Mouse (Mus musculus) thymus, postnatal 0 days (tissue): ENCODE results near the gene Sema4b. TPM values are rescaled to one million over a fixed set of nuclear protein-coding genes. Genes with fewer than 3 reads are reported as not detected.

Experiments used
- DNase-seq: peaks from one replicate; pipeline ENCODE4 v3.0.0-alpha.2; 2015; ENCODE audit warnings: low spot score
- polyA plus RNA-seq: library from polyadenylated mRNA; unstranded; fragments of >200 nt; fragmentation: Nextera tagmentation; extraction: Ambion mirVana; gene quantifications from 2 replicates; pipeline ENCODE4 v1.2.1, GENCODE M21; 2015

Sema4b gene
- polyA plus RNA-seq, 1 experiment from 2014 or later, result 20.9 TPM

DNA sequence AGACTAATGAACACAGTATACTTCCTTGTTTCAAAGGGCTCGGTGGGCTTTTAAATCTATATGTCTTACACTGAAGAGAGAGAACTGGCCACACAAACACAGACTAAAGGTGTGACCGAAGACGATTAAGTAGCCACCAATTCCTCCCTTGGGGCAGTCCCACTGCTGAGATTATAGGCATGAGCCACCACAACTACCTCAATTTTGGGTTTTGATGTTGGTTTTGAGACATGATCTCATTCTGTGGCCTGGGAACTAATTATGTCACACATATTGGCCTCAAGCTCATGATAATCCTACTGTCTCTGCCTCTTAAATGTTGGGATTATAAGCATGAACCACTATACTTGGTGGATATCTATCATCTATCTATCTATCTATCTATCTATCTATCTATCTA, 9.2 kb upstream of the Sema4b start:
- no peak for DNase-seq

DNA sequence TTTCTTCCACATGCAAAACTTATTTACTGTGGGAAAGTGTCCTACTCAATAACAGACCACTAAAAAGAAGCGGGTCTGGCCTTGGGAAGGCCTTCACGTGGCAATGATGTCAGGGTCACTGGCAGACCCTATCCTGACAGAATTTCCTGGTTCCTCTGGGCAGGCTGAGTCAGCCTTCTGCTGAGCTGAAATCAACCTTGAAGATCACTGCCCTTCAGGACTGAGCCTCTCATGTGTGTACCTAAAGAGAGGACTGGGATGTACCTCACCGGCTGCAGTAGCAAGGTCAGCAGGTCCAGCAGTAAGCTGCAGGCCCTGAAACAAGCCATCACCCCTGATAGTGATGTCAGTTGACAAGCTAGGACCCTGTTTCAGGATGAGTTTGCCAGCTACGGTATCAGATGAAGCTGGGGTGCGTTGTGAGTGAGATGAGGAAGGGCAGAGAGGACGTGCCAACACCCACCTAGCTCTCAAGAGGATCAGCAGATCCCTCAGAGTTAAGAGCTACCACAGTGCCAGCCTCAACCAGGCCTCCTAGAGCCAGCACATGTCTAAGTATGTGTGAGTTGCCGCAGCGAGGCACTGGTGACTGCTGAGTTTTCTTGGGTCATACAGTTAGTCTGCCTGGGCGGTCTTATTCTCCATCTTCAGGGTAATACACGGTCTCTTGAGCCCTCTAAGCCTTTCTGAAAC, 8.5 kb upstream of the Sema4b start:
- DNase-seq, result no peak

DNA sequence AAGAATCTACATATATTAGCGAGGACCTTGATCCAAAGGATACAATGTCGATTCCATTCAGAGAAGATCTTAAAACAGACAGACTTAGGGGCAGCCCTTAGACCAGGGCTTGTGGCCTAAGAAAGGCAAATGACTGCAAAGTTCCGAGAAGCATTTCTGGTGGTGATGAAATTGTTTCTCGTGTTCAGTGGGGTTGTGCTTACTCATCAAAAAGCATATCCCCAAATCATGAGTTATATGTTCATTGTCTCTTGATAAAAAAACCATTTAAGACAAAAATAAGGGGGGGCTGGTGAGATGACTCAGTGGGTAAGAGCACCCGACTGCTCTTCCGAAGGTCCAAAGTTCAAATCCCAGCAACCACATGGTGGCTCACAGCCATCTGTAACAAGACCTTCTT, 7.3 kb upstream of the Sema4b start:
- DNase-seq, result no peak

GRCm38 (mm10) chr7:80179790-80180189, 6.9 kb upstream of the Sema4b start:
- no peak for DNase-seq

GRCm38 (mm10) chr7:80180202-80180601, 6.4 kb upstream of the Sema4b start:
- no peak for DNase-seq

- DNase-seq, result no peak
These were observed 5.6 kb upstream of the Sema4b start for GRCm38 (mm10) chr7:80181078-80181477.

DNA sequence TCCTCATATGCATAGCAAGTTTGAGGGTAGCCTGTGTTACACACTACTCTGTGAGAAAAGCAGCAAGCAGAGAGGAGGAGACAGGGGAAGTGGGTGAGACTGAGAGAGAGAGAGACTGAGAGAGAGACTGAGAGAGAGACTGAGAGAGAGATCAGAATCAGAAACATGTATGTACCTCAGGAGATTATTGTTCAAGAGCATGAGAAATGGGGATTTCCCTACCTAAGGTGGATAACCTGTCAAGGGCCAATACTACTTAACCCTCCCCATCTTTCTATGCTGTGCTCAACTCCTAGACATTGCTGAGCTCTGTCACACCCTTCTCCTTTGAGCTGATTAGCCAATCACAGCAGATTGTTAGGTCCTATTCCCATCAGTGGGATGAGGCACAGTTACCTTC, 4.5 kb upstream of the Sema4b start:
- DNase-seq, result no peak

- DNase-seq, result no peak
These were observed 3.2 kb upstream of the Sema4b start for GRCm38 (mm10) chr7:80183466-80183865.

DNA sequence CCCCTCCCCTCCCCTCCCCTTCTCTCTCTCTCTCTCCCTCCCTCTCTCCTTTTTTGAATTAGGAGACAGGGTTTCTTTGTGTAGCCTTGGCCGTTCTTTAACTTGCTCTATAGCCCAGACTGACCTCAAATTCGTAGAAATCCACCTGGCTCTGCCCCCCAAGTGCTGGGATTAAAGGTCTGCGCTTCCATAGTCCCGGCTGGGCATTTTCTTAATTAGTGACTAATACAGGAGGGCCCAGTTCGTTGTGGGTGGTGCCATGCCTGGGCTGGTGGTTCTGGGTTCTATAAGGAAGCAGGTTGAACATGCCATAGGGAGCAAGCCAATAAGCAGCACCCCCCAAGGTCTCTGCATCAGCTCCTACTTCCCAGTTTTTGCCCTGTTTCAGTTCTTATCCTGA, 2.7 kb upstream of the Sema4b start:
- DNase-seq, result no peak

DNA sequence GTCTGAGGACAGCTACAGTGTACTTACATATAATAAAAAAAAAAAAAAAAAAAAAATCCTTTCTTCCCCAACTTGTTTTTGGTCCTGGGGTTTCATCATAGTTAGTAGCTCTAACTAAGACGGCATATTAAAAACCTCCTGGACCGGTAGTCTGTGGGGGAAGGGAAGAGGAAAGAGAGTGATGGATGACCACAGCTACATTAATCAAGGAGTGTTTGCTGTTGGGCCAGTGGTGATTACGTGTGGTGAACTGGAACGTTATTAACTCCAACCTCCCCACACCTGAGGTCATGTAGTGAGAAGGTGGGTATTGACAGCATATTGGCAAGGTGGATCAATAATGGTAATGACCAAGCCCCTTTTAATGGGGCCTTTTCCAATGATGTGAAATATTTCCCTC, 2.1 kb upstream of the Sema4b start:
- DNase-seq, result no peak

DNA sequence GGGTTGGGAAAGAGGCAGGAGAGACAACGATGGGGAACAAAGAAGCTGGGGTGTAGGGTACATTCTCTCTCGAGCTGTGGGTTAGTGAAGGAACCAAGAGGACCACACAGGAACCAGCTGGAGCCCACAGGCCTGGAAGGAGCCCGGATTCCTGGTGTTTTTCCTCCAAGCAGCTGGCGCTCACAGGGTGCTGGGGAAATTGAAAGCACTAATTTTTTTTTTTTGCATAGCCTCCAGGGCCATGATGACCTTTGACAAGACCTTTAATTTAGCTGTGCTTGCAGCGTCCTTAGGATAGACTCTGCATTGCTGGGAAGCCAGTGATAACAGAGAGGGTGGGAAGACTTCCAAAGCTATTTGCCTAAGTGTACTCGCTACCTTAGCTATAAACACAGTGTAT, 1.7 kb upstream of the Sema4b start:
- no peak for DNase-seq

- no peak for DNase-seq
These were observed 620 bp upstream of the Sema4b start for GRCm38 (mm10) chr7:80186021-80186420.

- DNase-seq, result no peak
These were observed 860 bp downstream of the Sema4b start for GRCm38 (mm10) chr7:80187501-80187900.

GRCm38 (mm10) chr7:80188579-80189125, 2.0 kb downstream of the Sema4b start:
- DNase-seq, result no peak

DNA sequence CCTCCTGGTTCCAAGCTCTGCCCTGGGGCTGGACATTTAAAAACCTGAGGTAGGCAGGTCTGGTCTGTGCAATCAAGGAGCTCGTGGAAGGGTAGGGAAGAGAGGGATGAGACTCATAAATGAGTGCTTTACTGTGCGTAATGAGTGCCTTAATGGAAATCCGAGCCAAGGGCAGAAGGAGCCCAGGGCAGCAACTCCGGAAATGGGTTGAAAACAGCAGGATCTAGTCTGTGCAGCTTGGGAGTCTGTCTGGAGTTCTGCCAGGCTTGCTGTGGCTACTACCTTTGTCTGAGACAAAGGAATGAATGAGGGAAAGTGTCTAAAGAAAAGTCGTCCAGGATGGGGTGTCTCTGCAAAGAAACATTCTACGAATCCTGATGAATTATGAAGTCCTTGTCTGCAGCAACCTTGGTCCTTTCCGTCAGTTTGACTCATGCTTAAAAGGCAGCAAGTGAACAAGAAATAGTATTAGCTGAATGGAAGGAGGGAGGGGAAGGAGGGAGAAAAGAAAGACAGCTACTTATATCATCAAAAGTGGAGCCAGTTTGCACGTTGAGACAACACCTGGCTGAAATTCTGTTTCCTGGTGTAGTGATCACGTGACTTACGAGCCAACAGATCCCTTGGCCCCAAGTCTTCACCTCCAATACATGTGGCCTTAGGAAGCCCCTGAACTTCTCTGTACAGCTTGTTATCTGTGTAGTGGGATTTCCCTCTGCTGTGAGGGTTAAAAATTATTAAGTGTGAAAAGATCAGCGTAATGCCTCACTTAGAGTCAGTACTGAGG, 2.7 kb downstream of the Sema4b start:
- peak; percentile 39 for DNase-seq

DNA sequence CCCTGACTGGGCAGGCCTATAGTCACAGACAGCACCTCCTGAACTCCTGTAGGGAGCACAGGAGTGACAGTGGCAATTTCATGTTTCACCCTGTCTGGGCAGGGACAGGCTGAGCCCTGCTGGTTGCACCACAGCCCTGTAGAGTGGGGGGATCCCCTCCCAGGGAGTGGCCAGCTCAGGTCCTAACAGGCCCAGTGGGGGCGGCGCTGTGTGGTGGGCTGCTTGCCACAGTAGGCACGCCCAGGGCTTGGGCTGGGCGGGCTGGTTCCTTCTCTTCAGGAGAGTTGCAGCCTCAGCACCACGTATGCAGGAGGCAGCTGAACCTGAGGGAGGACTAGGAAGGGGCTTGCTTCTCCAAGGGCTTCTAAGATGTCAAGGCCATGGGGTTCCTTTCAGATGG, 4.8 kb downstream of the Sema4b start:
- peak; percentile 48 for DNase-seq

DNA sequence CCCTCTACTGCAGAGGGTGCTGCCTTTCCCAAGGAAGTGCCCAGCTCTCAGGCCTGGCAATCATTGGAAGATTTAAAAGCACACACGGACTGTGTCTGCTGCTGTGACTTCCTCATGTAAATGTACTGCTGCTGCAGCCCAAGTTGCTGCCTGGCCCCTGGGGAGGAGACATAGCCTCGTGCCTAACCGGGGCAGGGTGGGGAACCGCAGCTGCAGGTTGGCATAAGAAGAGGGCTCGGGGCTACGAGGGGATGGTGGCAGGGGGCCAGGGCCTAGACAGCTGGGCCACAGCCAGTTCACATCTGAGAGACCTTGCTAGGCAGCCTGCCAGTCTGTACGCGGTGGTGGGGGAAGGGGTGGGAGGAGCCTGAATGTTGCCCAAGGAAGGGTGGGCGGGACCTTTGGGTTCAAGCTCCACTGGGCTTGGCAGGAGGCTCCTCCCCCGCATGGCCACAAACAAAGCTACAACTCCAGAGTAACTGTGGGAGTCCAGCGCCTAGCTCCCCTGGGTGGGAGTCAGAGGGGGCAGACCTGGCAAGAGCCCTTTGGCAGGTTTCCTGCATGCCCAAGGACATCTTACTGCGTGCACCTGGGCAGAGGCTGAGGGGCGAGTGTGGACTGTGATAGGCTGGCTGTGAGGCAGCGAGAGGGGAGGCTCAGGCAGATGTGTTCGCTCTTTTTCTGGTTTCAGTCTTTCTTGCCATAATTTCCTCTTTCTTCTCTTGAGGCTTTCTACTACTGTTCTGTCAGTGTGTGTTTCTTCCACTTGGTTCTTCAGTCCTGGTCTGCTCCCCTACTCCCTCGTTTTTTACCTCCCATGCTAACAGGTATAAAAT, 5.8 kb downstream of the Sema4b start:
- peak; percentile 94 for DNase-seq

DNA sequence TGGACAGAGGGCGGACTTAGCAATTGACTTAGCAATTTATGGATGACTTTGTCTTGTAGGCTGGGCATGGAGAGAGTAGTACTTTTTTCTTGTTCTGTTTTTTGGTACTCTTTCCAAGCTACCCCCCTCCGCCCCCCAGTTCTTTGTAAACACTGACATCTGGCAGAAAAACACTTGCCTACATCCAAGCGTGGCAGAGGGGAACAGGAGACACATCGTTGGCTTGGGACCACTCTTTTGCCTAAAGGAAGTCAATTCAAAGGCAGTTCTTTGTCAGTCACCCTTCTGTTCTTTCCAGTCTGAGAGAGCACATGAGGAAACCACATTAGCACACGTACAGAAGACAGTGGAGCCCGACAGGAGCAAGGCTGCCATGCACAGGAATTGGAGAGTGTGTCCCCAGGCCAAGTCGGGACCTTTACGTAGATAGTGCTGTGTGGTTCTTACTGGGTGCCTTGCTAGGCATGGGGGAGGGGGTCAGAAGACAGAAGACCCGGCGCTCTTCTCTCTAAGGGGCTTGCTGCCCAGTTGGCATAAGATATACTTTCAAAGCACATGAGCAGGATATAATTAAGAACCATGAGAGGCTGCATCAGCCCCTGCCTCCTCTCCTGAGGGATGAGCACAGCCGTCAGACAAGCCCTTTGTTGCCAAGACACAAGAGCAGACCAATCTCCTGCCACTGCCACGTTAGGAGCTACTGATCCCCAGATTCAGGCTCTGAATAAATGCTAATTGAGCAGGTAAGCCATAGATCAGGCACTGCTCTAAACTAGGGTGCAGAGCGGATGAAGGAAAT, 7.5 kb downstream of the Sema4b start:
- DNase-seq, result no peak

DNA sequence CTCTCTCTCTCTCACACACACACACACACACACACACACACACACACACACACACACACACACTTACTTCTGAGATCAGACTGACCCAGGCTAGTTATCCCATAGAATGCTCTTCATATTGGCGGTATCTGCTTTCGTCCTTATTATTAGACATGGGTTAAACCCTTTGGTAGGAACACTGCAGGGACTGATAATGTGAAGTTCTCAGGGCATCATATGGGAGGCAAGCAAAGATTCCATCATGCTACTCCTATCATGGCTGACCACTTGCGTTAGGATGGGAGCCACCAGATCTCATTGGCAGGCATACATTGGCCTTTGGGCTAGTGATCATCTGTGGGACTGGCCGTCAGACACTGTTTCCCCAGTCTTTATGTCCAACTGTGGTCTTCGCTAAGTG, 8.5 kb downstream of the Sema4b start:
- DNase-seq, result no peak

- DNase-seq, result no peak
These were observed 9.1 kb downstream of the Sema4b start for GRCm38 (mm10) chr7:80195576-80196263.
